Mouse (Mus musculus): Measurements from ENCODE around the gene Tnrc6a. TPM values are rescaled to one million over a fixed set of nuclear protein-coding genes. Genes with fewer than 3 reads are reported as not detected.
A peak's percentile ranks its signal among the peaks of the same experiment; 100 is the strongest.

Tnrc6a gene
- polyA plus RNA-seq, 1 experiment from 2014 or later = 44.7 TPM

DNA sequence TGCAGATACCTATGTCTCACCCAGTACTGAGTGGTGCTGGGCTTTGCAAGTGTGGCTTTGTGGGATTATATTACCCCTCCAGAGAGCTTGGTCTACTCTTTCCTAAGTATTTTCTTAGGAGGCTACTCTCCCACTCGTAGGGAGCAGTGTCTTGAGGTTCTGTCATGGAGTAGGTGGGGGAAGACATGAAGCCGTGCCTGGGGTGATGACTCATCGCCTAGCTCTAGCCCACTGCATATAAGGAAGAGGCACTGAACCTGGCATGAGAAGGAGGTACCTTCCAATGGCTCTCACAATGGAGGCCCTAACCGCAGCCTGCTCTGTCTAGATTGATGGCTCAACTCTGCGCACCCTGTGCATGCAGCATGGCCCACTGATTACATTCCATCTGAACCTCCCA, 68.0 kb downstream of the Tnrc6a start:
- Histone ChIP-seq H3K4me3 (ENCODE audit: low read depth, low read length) (no peak overlapping the region), H3K36me3 (ENCODE audit: control insufficient read depth, insufficient read depth, low read length) (peaks cover 56% of the 10 kb centered on the region), H3K4me2 (ENCODE audit: low read length) (no peak overlapping the region), H3K9me3 (replicated peaks; ENCODE audit: control insufficient read depth, low read length, poor library complexity, severe bottlenecking) (no peaks in the 10 kb centered on the region), H3K27me3 (ENCODE audit: control insufficient read depth, insufficient read depth, low read depth, low read length) (no peaks in the 10 kb centered on the region), H3K4me1 (ENCODE audit: control insufficient read depth, insufficient read depth, low read length) (no peaks in the 10 kb centered on the region), H3K27ac (ENCODE audit: low read length) (no peak overlapping the region), H3K9ac (ENCODE audit: low read depth, low read length) (no peak overlapping the region)
- 95% methylated on average over 5 of the region's 5 CpGs for WGBS
- 0 out of 2 replicates have a peak, but pooled peaks have one; percentile 21 for ATAC-seq

DNA sequence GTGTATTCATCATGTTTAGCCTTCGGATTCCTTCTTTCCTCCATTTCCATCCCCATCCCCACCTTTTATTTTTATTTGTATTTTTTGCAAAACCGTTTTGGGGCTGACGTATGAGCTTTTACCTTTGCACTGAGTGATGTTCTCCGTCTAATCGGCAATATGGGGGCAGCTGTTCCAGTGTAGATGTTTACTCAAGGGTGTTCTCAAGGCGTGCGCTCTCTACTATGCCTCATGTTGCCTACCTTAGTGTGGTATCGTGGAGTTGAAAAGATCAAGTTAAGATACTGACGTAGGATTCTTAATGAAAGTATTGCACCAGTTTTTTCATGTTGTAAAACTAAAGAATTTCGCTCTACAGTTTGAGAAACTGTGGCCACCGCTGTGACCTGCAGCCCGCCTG, 69.5 kb downstream of the Tnrc6a start:
- H3K4me1 ChIP-seq (ENCODE audit: control insufficient read depth, insufficient read depth, low read length) = no peaks in the 10 kb centered on the region
- H3K36me3 ChIP-seq (ENCODE audit: control insufficient read depth, insufficient read depth, low read length) = peaks cover 47% of the 10 kb centered on the region
- WGBS = 95% methylated on average over 12 of the region's 12 CpGs

GRCm38 (mm10) chr7:123194696-123195095, 71.0 kb downstream of the Tnrc6a start:
- H3K4me1 ChIP-seq (ENCODE audit: control insufficient read depth, insufficient read depth, low read length) = no peaks in the 10 kb centered on the region
- H3K9me3 ChIP-seq (replicated peaks; ENCODE audit: control insufficient read depth, low read length, poor library complexity, severe bottlenecking) = no peaks in the 10 kb centered on the region
- ATAC-seq = no peak
- 92% methylated on average over 8 of the region's 8 CpGs for WGBS
- H3K36me3 ChIP-seq (ENCODE audit: control insufficient read depth, insufficient read depth, low read length) = peaks cover 35% of the 10 kb centered on the region
- no peaks in the 10 kb centered on the region for H3K27me3 ChIP-seq (ENCODE audit: control insufficient read depth, insufficient read depth, low read depth, low read length)
- H3K4me3 ChIP-seq (ENCODE audit: low read depth, low read length) = no peak overlapping the region
- H3K27ac ChIP-seq (ENCODE audit: low read length) = no peak overlapping the region
- no peak overlapping the region for H3K4me2 ChIP-seq (ENCODE audit: low read length)
- H3K9ac ChIP-seq (ENCODE audit: low read depth, low read length) = no peak overlapping the region

More for the DNA sequence above, 69.5 kb downstream of the Tnrc6a start:
- no peak overlapping the region for H3K4me3 ChIP-seq (ENCODE audit: low read depth, low read length)
- H3K9ac ChIP-seq (ENCODE audit: low read depth, low read length) = no peak overlapping the region
- no peak overlapping the region for H3K4me2 ChIP-seq (ENCODE audit: low read length)
- H3K9me3 ChIP-seq (replicated peaks; ENCODE audit: control insufficient read depth, low read length, poor library complexity, severe bottlenecking) = no peaks in the 10 kb centered on the region
- no peak overlapping the region for H3K27ac ChIP-seq (ENCODE audit: low read length)
- no peaks in the 10 kb centered on the region for H3K27me3 ChIP-seq (ENCODE audit: control insufficient read depth, insufficient read depth, low read depth, low read length)
- no peak for ATAC-seq

- ATAC-seq = no peak
- 94% methylated on average over 5 of the region's 5 CpGs for WGBS
Measured at GRCm38 (mm10) chr7:123196432-123196831, 72.7 kb downstream of the Tnrc6a start.

DNA sequence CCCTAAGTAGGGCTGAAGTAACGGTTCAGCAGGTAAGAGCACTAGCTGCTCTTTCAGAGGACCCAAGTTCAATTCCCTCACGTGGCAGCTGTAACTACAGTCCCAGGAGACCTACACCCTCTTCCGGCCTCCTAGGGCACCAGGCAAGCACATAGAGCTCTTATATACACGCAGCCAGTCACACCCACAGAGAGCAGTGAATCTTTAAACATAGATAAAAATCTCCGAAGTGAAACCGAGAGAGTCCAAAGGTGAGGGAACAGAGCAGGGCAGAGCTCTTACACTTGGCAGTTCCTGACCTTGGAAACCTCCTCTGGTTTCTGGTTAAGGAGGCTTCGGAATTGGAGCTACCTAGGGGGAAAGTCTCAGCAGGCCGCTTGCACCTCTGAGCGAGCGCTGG, 75.0 kb downstream of the Tnrc6a start:
- Histone ChIP-seq H3K27me3 (ENCODE audit: control insufficient read depth, insufficient read depth, low read depth, low read length) (no peaks in the 10 kb centered on the region), H3K9ac (ENCODE audit: low read depth, low read length) (no peak overlapping the region), H3K4me2 (ENCODE audit: low read length) (no peak overlapping the region), H3K36me3 (ENCODE audit: control insufficient read depth, insufficient read depth, low read length) (peaks cover 5% of the 10 kb centered on the region; the same call in 1 of the 2 replicates), H3K9me3 (replicated peaks; ENCODE audit: control insufficient read depth, low read length, poor library complexity, severe bottlenecking) (no peaks in the 10 kb centered on the region), H3K27ac (ENCODE audit: low read length) (no peak overlapping the region), H3K4me1 (ENCODE audit: control insufficient read depth, insufficient read depth, low read length) (no peaks in the 10 kb centered on the region), H3K4me3 (ENCODE audit: low read depth, low read length) (no peak overlapping the region)
- 80% methylated on average over 10 of the region's 10 CpGs for WGBS
- ATAC-seq = no peak

More at GRCm38 (mm10) chr7:123196432-123196831, 72.7 kb downstream of the Tnrc6a start:
- H3K27ac ChIP-seq (ENCODE audit: low read length) = no peak overlapping the region
- H3K4me2 ChIP-seq (ENCODE audit: low read length) = no peak overlapping the region
- H3K9me3 ChIP-seq (replicated peaks; ENCODE audit: control insufficient read depth, low read length, poor library complexity, severe bottlenecking) = no peaks in the 10 kb centered on the region
- no peak overlapping the region for H3K9ac ChIP-seq (ENCODE audit: low read depth, low read length)
- peaks cover 25% of the 10 kb centered on the region for H3K36me3 ChIP-seq (ENCODE audit: control insufficient read depth, insufficient read depth, low read length)
- H3K4me3 ChIP-seq (ENCODE audit: low read depth, low read length) = no peak overlapping the region
- no peaks in the 10 kb centered on the region for H3K27me3 ChIP-seq (ENCODE audit: control insufficient read depth, insufficient read depth, low read depth, low read length)
- H3K4me1 ChIP-seq (ENCODE audit: control insufficient read depth, insufficient read depth, low read length) = no peaks in the 10 kb centered on the region

DNA sequence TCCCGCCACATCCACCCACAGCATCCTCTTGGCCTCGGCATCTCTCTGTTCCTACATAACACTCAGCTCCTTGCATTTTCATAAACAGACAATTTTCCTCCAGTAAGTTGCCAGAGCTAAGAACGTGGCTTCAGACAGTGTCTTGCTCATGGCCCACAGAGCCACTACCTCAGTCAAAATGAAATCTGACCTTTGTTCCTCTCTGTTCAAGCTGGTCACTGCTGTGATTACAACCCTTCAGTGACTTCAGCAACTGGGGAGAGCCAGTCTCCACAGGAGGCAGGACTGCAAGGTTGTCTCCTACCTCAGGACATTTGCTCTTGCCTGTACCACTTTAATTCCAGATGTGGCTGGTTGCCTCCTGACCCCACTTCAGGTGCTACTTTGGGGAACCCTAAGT, 75.5 kb downstream of the Tnrc6a start:
- no peaks in the 10 kb centered on the region for H3K9me3 ChIP-seq (replicated peaks; ENCODE audit: control insufficient read depth, low read length, poor library complexity, severe bottlenecking)
- 83% methylated on average over 3 of the region's 3 CpGs for WGBS
- no peak overlapping the region for H3K4me3 ChIP-seq (ENCODE audit: low read depth, low read length)
- H3K27ac ChIP-seq (ENCODE audit: low read length) = no peak overlapping the region
- H3K27me3 ChIP-seq (ENCODE audit: control insufficient read depth, insufficient read depth, low read depth, low read length) = no peaks in the 10 kb centered on the region
- no peak overlapping the region for H3K9ac ChIP-seq (ENCODE audit: low read depth, low read length)
- H3K4me1 ChIP-seq (ENCODE audit: control insufficient read depth, insufficient read depth, low read length) = no peaks in the 10 kb centered on the region
- H3K36me3 ChIP-seq (ENCODE audit: control insufficient read depth, insufficient read depth, low read length) = peaks cover 5% of the 10 kb centered on the region; the same call in 1 of the 2 replicates
- no peak for ATAC-seq
- H3K4me2 ChIP-seq (ENCODE audit: low read length) = no peak overlapping the region

- H3K4me3 ChIP-seq (ENCODE audit: low read depth, low read length) = no peak overlapping the region
- H3K4me1 ChIP-seq (ENCODE audit: control insufficient read depth, insufficient read depth, low read length) = no peaks in the 10 kb centered on the region
- no peak overlapping the region for H3K4me2 ChIP-seq (ENCODE audit: low read length)
- H3K9ac ChIP-seq (ENCODE audit: low read depth, low read length) = no peak overlapping the region
- H3K27ac ChIP-seq (ENCODE audit: low read length) = no peak overlapping the region
- H3K9me3 ChIP-seq (replicated peaks; ENCODE audit: control insufficient read depth, low read length, poor library complexity, severe bottlenecking) = no peaks in the 10 kb centered on the region
- H3K27me3 ChIP-seq (ENCODE audit: control insufficient read depth, insufficient read depth, low read depth, low read length) = no peaks in the 10 kb centered on the region
- ATAC-seq = no peak
- 94% methylated on average over 15 of the region's 15 CpGs for WGBS
- H3K36me3 ChIP-seq (ENCODE audit: control insufficient read depth, insufficient read depth, low read length) = peaks cover 3% of the 10 kb centered on the region; the same call in 1 of the 2 replicates
Measured at GRCm38 (mm10) chr7:123199656-123200206, 76.0 kb downstream of the Tnrc6a start.

DNA sequence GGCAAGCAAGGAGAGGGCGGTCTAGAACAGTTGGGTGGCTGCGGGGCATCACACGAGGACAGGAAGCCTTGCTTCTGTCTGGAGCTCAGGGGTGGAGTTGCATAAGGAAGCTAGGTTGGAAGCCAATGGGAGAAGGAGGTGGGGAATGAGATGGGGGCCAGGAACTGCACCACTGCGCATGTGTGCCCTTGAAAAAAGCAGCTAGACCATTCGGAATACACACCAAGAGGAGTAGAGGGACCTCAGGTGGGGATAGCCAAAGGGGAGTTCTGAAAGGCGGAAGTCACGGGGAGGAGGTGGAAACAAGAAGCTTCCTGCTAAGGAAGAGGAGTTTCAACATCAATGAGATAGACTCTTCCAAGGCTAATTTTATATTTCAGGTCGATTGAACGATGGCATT, 77.0 kb downstream of the Tnrc6a start:
- no peaks in the 10 kb centered on the region for H3K9me3 ChIP-seq (replicated peaks; ENCODE audit: control insufficient read depth, low read length, poor library complexity, severe bottlenecking)
- 85% methylated on average over 9 of the region's 9 CpGs for WGBS
- 0 out of 2 replicates have a peak, but pooled peaks cover 2% of the 10 kb centered on the region for H3K4me1 ChIP-seq (ENCODE audit: control insufficient read depth, insufficient read depth, low read length)
- no peaks in the 10 kb centered on the region for H3K36me3 ChIP-seq (ENCODE audit: control insufficient read depth, insufficient read depth, low read length)
- no peak overlapping the region for H3K4me2 ChIP-seq (ENCODE audit: low read length)
- H3K4me3 ChIP-seq (ENCODE audit: low read depth, low read length) = no peak overlapping the region
- no peak for ATAC-seq
- H3K27ac ChIP-seq (ENCODE audit: low read length) = no peak overlapping the region
- H3K9ac ChIP-seq (ENCODE audit: low read depth, low read length) = no peak overlapping the region
- no peaks in the 10 kb centered on the region for H3K27me3 ChIP-seq (ENCODE audit: control insufficient read depth, insufficient read depth, low read depth, low read length)

DNA sequence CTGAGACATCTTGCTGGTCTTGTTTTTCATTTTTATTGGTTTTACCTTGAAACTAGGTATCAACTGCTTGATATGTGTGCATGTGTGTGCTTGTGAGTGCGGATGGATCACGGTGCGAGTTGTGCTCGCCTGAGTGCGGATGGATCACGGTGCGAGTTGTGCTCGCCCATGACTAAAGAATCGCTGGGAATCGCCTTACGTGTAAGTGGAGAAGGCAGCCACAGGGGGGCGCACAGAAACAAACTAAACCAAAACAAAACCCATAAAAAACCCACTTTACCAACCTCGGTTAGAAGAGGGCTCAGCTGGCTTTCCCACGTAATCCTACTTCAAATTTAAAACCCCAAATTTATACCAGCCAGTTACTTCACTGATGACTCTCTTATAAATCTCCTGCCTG, 81.6 kb downstream of the Tnrc6a start:
- H3K27me3 ChIP-seq (ENCODE audit: control insufficient read depth, insufficient read depth, low read depth, low read length) = no peaks in the 10 kb centered on the region
- H3K4me2 ChIP-seq (ENCODE audit: low read length) = no peak overlapping the region
- no peak overlapping the region for H3K9ac ChIP-seq (ENCODE audit: low read depth, low read length)
- no peak for ATAC-seq
- 35% methylated on average over 14 of the region's 14 CpGs for WGBS
- 0 out of 2 replicates have a peak, but pooled peaks cover 2% of the 10 kb centered on the region for H3K4me1 ChIP-seq (ENCODE audit: control insufficient read depth, insufficient read depth, low read length)
- no peak overlapping the region for H3K4me3 ChIP-seq (ENCODE audit: low read depth, low read length)
- no peaks in the 10 kb centered on the region for H3K9me3 ChIP-seq (replicated peaks; ENCODE audit: control insufficient read depth, low read length, poor library complexity, severe bottlenecking)
- no peaks in the 10 kb centered on the region for H3K36me3 ChIP-seq (ENCODE audit: control insufficient read depth, insufficient read depth, low read length)
- H3K27ac ChIP-seq (ENCODE audit: low read length) = no peak overlapping the region

Data from midbrain, embryonic 16.5 days (tissue).